Mouse (Mus musculus) G1E (cell line): ENCODE results near the gene Prrc2a. TPM values are rescaled to one million over a fixed set of nuclear protein-coding genes. Genes with fewer than 3 reads are reported as not detected.
A peak's percentile ranks its signal among the peaks of the same experiment; 100 is the strongest.

Experiments
- ATAC-seq: 2 replicates; pipeline ENCODE4 v1.8.0; 2016; ENCODE audit warnings: mild to moderate bottlenecking; ENCODE audit not compliant: insufficient number of reproducible peaks, poor library complexity, low FRiP score, severe bottlenecking; ENCODE audit errors: extremely low read depth
- DNase-seq: peaks from one replicate; pipeline ENCODE4 v3.0.0; 2012; ENCODE audit warnings: low spot score
- H3K27me3 ChIP-seq: 2 replicates; pipeline ENCODE4 v1.6.1; 2012; ENCODE audit warnings: mild to moderate bottlenecking, low read length, inconsistent platforms; ENCODE audit not compliant: insufficient read depth
- H3K36me3 ChIP-seq: replicated peaks from 2 replicates; pipeline ENCODE3; 2012; ENCODE audit warnings: mild to moderate bottlenecking, inconsistent platforms
- H3K4me1 ChIP-seq: 2 replicates; pipeline ENCODE4 v1.6.1; 2012; ENCODE audit warnings: low read depth, low read length, inconsistent platforms, mixed read lengths; ENCODE audit not compliant: insufficient read depth
- H3K4me3 ChIP-seq: 2 replicates; pipeline ENCODE4 v1.5.1; 2012; ENCODE audit warnings: low read depth, mild to moderate bottlenecking, inconsistent platforms, low read length, moderate library complexity, mixed read lengths
- H3K9me3 ChIP-seq: replicated peaks from 2 replicates; pipeline ENCODE4 v1.6.1; 2012; ENCODE audit warnings: inconsistent platforms
- CTCF ChIP-seq: IDR thresholded peaks from 2 replicates; pipeline ENCODE4 v1.5.1; 2012; ENCODE audit warnings: low read depth, low read length, inconsistent platforms, mixed read lengths
- GATA1 ChIP-seq: IDR thresholded peaks from 2 replicates; pipeline ENCODE4 v1.6.1; 2012; ENCODE audit warnings: borderline replicate concordance, low read length, inconsistent platforms, mixed read lengths
- GATA2 ChIP-seq: IDR thresholded peaks from 2 replicates; pipeline ENCODE4 v1.6.1; 2012; ENCODE audit warnings: low read depth, low read length, inconsistent platforms, borderline replicate concordance
- POLR2AphosphoS5 ChIP-seq: IDR thresholded peaks from 2 replicates; pipeline ENCODE4 v1.6.1; 2012; ENCODE audit warnings: low read depth, low read length, inconsistent platforms; ENCODE audit not compliant: insufficient replicate concordance
- TAL1 ChIP-seq: conservative IDR thresholded peaks from 2 replicates; pipeline ENCODE4 v1.6.1; 2012; ENCODE audit warnings: low read depth, low read length, inconsistent platforms, mixed read lengths
- polyA plus RNA-seq: library from polyadenylated mRNA; stranded (reverse); fragments of >175 nt; gene quantifications from 2 replicates; pipeline ENCODE4 v1.2.3, GENCODE M21; 2012
- total RNA-seq, 2 experiments: library from RNA; stranded (forward) in 1 of 2; stranded (reverse) in 1 of 2; fragments of 200-1000 nt in 1 of 2; fragments of >200 nt in 1 of 2; fragmentation: Nextera tagmentation in 1 of 2; gene quantifications; 2 replicates each; pipeline ENCODE4 v1.2.3; 2014 to 2017

Gene Prrc2a
- total and polyA plus RNA-seq, 3 experiments, result 35.3 to 1,682 (median 773) TPM

DNA sequence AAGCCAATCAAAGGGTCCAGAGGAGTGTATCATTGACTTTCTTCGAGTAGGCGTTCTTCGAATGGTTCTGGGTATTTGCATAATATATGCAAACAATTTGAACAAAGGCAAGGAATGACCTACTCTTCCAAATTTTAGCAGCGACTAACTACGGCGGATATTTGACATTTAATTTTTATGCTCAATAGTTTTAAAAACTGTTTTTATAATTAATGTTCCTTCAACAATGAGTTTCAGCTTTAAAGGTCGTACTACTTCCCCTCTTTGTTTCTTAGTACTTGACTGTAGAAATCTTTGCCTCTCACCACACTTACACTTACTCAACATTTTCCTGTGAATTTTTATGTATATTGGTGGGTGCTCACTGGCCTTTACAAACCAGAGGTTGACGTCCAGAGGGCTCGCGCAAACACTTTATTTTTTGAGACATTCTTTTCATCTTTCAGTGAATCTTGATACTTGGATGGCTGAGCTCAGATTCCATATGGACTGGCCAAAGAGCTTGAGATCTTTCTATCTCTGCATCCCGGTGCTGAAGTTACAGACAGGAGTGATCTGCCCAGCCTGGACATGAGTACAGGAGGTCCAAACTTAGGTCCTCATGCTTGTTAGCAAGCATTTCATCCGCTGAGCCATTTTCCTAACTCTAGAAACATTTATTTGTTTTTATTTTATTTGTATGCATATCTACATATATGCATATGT is 906 bp upstream of the Prrc2a start:
- TF ChIP-seq POLR2AphosphoS5 (no peak), TAL1 (no peak), GATA2 (no peak), GATA1 (no peak), CTCF (no peak)
- ATAC-seq, result no peak; the same call in 1 of the 2 replicates

DNA sequence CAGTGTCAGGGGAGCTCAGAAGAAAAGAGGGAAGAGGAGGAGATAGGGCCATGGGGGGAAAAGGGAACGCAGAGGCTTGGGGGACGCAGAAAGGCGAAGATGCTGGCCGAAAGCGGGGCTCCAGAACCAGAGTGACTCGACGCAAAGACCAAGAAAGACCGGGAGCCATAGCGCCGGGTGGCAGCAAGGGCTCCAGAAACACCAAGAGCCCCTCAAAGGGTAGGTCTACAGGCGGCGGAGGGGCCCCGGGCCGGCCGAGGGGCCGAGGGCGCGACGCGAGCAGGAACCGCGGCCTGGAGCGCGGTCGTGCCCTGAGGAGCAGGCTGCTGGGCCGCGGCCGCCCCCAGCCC is 504 bp downstream of the Prrc2a start:
- Histone ChIP-seq H3K4me1 (peaks cover 57% of the 10 kb centered on the region), H3K27me3 (no peaks in the 10 kb centered on the region), H3K9me3 (no peaks in the 10 kb centered on the region), H3K36me3 (peaks cover 44% of the 10 kb centered on the region), H3K4me3 (peak overlapping the region; percentile 91)
- DNase-seq (no peak), ATAC-seq (no peak)
- no peak for TF ChIP-seq GATA2
- no peak for TF ChIP-seq GATA1
- TF ChIP-seq CTCF, result no peak
- no peak for TF ChIP-seq TAL1
- no peak for TF ChIP-seq POLR2AphosphoS5

More for the DNA sequence above, 906 bp upstream of the Prrc2a start:
- Histone ChIP-seq H3K9me3 (no peaks in the 10 kb centered on the region), H3K4me1 (peaks cover 52% of the 10 kb centered on the region), H3K36me3 (peaks cover 30% of the 10 kb centered on the region), H3K4me3 (peak overlapping the region; percentile 91), H3K27me3 (0 out of 2 replicates have a peak, but pooled peaks cover under 1% of the 10 kb centered on the region)
- peak; percentile 78 for DNase-seq

DNA sequence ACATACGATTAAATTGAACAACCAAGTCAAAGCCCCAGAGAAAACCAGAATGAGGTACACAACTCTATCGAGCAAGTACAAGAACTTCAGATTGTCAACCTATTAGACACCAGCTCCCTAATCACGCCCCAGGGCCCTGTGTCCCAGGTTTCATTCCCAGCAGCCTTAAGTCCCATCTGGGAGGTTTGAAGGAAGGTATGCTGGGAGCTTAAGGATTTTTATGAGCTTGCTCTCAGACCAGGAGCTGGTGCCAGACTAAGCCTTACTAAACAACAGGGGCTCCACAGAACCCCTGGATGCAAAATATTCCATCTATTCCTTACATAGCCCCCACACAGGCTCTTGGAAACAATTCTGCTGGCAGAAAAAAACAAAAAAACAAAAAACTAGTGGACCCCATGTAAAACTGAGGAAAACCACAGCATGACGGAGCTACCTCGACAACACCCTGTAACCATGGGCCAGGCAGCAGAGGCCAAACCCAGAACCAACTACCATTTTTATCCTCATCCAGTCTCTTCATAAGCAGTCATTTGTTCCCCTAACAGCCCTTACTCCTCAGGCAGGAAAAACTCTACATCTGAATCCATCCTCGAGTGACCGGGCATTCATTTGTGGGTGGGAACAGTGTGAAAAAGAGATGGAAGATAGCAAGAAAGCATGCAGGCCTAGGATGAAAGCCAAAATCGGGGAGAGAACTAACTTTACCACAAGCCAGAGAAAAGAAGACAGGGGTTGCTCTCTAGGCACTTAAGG is 1.2 kb downstream of the Prrc2a start:
- TF ChIP-seq POLR2AphosphoS5 (no peak), GATA1 (no peak), TAL1 (no peak), CTCF (no peak), GATA2 (no peak)
- ATAC-seq (no peak), DNase-seq (no peak)
- Histone ChIP-seq H3K4me3 (peak overlapping the region; percentile 91), H3K36me3 (peaks cover 51% of the 10 kb centered on the region), H3K27me3 (no peaks in the 10 kb centered on the region), H3K4me1 (peaks cover 60% of the 10 kb centered on the region), H3K9me3 (no peaks in the 10 kb centered on the region)

DNA sequence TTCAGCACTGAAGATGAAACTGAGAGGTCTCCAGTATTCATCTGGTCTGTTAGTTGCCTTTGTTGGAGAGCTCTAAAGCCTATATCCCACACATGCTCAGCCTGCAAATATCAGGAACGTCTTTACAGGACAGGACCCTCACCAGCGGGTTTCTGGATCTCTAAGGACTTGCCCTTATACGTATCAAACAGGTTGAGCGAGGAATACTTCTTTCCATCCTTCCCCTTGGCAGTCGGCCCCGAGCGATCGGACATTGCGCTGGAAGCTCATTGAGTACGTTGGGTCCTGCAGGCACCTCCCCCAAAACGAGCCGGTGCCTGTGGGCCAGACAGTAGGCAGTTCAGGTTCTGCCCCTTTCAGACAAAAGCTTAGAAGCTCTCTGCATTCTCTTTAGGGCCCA is 2.0 kb downstream of the Prrc2a start:
- H3K9me3 ChIP-seq, result no peaks in the 10 kb centered on the region
- ATAC-seq (no peak), DNase-seq (no peak)
- TF ChIP-seq TAL1 (no peak), GATA2 (no peak), POLR2AphosphoS5 (no peak), CTCF (no peak), GATA1 (no peak)
- peaks cover 59% of the 10 kb centered on the region for H3K36me3 ChIP-seq
- peak overlapping the region; percentile 91 for H3K4me3 ChIP-seq
- H3K4me1 ChIP-seq, result peaks cover 61% of the 10 kb centered on the region
- no peaks in the 10 kb centered on the region for H3K27me3 ChIP-seq

DNA sequence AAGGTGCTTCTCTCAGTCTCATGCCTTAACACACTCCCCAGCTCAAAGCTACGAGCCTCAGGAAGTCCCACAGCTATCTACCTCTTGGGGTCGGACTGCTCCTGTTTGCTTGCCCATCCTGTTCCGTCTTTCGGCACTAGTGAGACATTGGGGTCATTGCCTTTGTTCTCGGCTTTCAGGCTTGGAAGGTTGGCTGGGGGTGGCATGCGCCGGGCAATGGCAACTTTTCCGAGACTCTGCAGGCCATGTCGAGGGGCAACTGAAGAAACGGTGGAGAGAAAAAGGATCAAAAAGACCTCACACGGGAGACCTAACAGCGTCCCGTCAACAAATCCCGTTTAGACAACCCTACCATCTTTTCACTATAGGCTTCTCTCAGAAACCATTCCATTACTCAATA is 2.6 kb downstream of the Prrc2a start:
- Histone ChIP-seq H3K9me3 (no peaks in the 10 kb centered on the region), H3K36me3 (peaks cover 65% of the 10 kb centered on the region), H3K4me1 (peaks cover 65% of the 10 kb centered on the region), H3K27me3 (no peaks in the 10 kb centered on the region), H3K4me3 (peak overlapping the region; percentile 91; the same call in 1 of the 2 replicates)
- DNase-seq, result no peak
- no peak for ATAC-seq
- no peak for TF ChIP-seq POLR2AphosphoS5
- TF ChIP-seq GATA2, result no peak
- TF ChIP-seq GATA1, result no peak
- TF ChIP-seq CTCF, result no peak
- TF ChIP-seq TAL1, result no peak

DNA sequence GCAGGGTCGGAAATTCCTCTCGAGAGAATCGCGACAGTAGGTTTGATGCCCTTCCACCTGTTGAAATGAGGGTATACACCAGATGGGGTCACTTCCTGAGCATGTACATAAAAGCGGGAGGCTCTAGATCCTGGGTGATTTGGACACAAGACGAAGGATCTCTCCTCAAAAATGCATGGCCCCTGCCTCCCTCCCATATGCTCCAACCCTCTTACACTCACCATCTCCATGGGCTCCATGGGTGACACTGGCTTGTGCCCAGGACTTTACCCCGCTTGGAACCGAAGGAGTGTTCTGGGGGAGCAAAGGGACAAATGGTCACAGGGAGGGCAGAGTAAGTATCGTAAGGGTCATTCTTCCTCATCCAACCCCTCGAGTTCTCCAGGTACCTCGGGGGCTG is 3.3 kb downstream of the Prrc2a start:
- no peaks in the 10 kb centered on the region for H3K9me3 ChIP-seq
- TF ChIP-seq POLR2AphosphoS5 (no peak), CTCF (no peak), GATA2 (no peak), TAL1 (no peak), GATA1 (no peak)
- H3K36me3 ChIP-seq, result peaks cover 72% of the 10 kb centered on the region
- ATAC-seq, result no peak
- no peaks in the 10 kb centered on the region for H3K27me3 ChIP-seq
- H3K4me3 ChIP-seq, result peak overlapping the region; percentile 91; the same call in 1 of the 2 replicates
- peaks cover 66% of the 10 kb centered on the region for H3K4me1 ChIP-seq
- DNase-seq, result no peak
